ENCODE assay signal across 9 mouse cellular contexts in genomic region chr17:26066488-26067020, GRCm38 (mm10). TPM values are rescaled to one million over a fixed set of nuclear protein-coding genes. Genes with fewer than 3 reads are reported as not detected.
DNase-seq lines count a peak whose midpoint lies in the region; ATAC-seq and TF ChIP-seq lines count a peak whose summit lies in the region.
"Had no signal": no experiment of that assay in that cellular context is flagged by ENCODE, and none has a peak within 500 bp of the region (broad histone marks: within the 10 kb centered on the region; RNA-seq: fewer than 3 reads in every experiment).

No protein-coding gene starts in this region.

- H3K4me1 ChIP-seq in lung, embryonic 14.5 days (ENCODE audit: insufficient read depth): peaks cover 14% of the 10 kb centered on the region; the same call in 1 of the 2 replicates
- peaks cover 56% of the 10 kb centered on the region for H3K4me1 ChIP-seq in forebrain, embryonic 12.5 days
- peaks cover 16% of the 10 kb centered on the region for H3K4me1 ChIP-seq in intestine, postnatal 0 days (replicated peaks; ENCODE audit: control insufficient read depth, insufficient read depth, low read length)
- peaks cover 22% of the 10 kb centered on the region for H3K4me1 ChIP-seq in stomach, embryonic 14.5 days (ENCODE audit: control insufficient read depth, insufficient read depth, low read length)

- H3K27me3 ChIP-seq in lung, embryonic 14.5 days (ENCODE audit: insufficient read depth, low read length): no peaks in the 10 kb centered on the region
- H3K27me3 ChIP-seq in forebrain, embryonic 12.5 days: peaks cover 15% of the 10 kb centered on the region
- no peaks in the 10 kb centered on the region for H3K27me3 ChIP-seq in intestine, postnatal 0 days (replicated peaks; ENCODE audit: control insufficient read depth, insufficient read depth, low read length)
- no peaks in the 10 kb centered on the region for H3K27me3 ChIP-seq in stomach, embryonic 14.5 days (ENCODE audit: control insufficient read depth, insufficient read depth, low read length)

- no peak overlapping the region for H3K27ac ChIP-seq in lung, embryonic 14.5 days (ENCODE audit: low read depth)
- no peak overlapping the region for H3K27ac ChIP-seq in forebrain, embryonic 12.5 days
- H3K27ac ChIP-seq in intestine, postnatal 0 days (ENCODE audit: low read depth, low read length): no peak overlapping the region
- no peak overlapping the region for H3K27ac ChIP-seq in stomach, embryonic 14.5 days (ENCODE audit: low read length)

- H3K9me3 ChIP-seq in lung, embryonic 14.5 days (ENCODE audit: low read depth, low read length): no peaks in the 10 kb centered on the region
- no peaks in the 10 kb centered on the region for H3K9me3 ChIP-seq in forebrain, embryonic 12.5 days
- no peaks in the 10 kb centered on the region for H3K9me3 ChIP-seq in intestine, postnatal 0 days (ENCODE audit: control insufficient read depth)
- H3K9me3 ChIP-seq in stomach, embryonic 14.5 days (ENCODE audit: control insufficient read depth, low read depth, low read length): no peaks in the 10 kb centered on the region

- no peak for ATAC-seq in lung, embryonic 14.5 days (ENCODE audit: insufficient read depth)
- ATAC-seq in forebrain, embryonic 12.5 days (ENCODE audit: low FRiP score): no peak
- no peak for ATAC-seq in intestine, postnatal 0 days
- ATAC-seq in stomach, embryonic 14.5 days (ENCODE audit: insufficient number of reproducible peaks, insufficient read depth, low FRiP score, low read depth): no peak
- no peak for ATAC-seq in frontal cortex, adult (ENCODE audit: low TSS enrichment)

- 84% methylated on average over 7 of the region's 7 CpGs for WGBS in lung, embryonic 14.5 days
- 94% methylated on average over 7 of the region's 7 CpGs for WGBS in forebrain, embryonic 12.5 days
- WGBS in intestine, postnatal 0 days: 90% methylated on average over 7 of the region's 7 CpGs
- WGBS in stomach, embryonic 14.5 days: 95% methylated on average over 7 of the region's 7 CpGs

- peaks cover 17% of the 10 kb centered on the region; the same call in 1 of the 2 replicates for H3K36me3 ChIP-seq in lung, embryonic 14.5 days (ENCODE audit: insufficient read depth)
- H3K36me3 ChIP-seq in forebrain, embryonic 12.5 days (replicated peaks): peaks cover 33% of the 10 kb centered on the region
- H3K36me3 ChIP-seq in intestine, postnatal 0 days (ENCODE audit: control insufficient read depth, insufficient read depth): peaks cover 6% of the 10 kb centered on the region; the same call in 1 of the 2 replicates
- H3K36me3 ChIP-seq in stomach, embryonic 14.5 days (ENCODE audit: control insufficient read depth, insufficient read depth, low read length): peaks cover 4% of the 10 kb centered on the region; the same call in 1 of the 2 replicates

- DNase-seq in lung, embryonic 14.5 days: no peak
- DNase-seq in lung, postnatal 14 days: no peak
- no peak for DNase-seq in frontal cortex, postnatal 14 days (ENCODE audit: low spot score in 2 of 2)
- DNase-seq: cerebellum, adult 18-20 months; lung, postnatal 10 days had no signal

- H3K4me3 ChIP-seq in lung, embryonic 14.5 days (ENCODE audit: low read depth, low read length): peak overlapping the region; percentile 81
- peak overlapping the region; percentile 65 for H3K4me3 ChIP-seq in forebrain, embryonic 12.5 days (replicated peaks)
- no peak overlapping the region for H3K4me3 ChIP-seq in intestine, postnatal 0 days (ENCODE audit: low read depth, low read length)
- H3K4me3 ChIP-seq in stomach, embryonic 14.5 days (ENCODE audit: low read depth, low read length): peak overlapping the region; percentile 75

- no peak for TF ChIP-seq CTCF in lung, embryonic 14.5 days (IDR thresholded peaks at IDR 0.05; ENCODE audit: low read depth)
- TF ChIP-seq CTCF in intestine, postnatal 0 days (IDR thresholded peaks at IDR 0.05; ENCODE audit: low read depth): no peak

- H3K9ac ChIP-seq in lung, embryonic 14.5 days: no peak overlapping the region
- peak overlapping the region; percentile 90 for H3K9ac ChIP-seq in forebrain, embryonic 12.5 days
- H3K9ac ChIP-seq in intestine, postnatal 0 days (ENCODE audit: low read depth, low read length): no peak overlapping the region
- H3K9ac ChIP-seq in stomach, embryonic 14.5 days (replicated peaks; ENCODE audit: low read depth, low read length): no peak overlapping the region

- H3K4me2 ChIP-seq in lung, embryonic 14.5 days: peak overlapping the region; percentile 99
- peak overlapping the region; percentile 100 for H3K4me2 ChIP-seq in forebrain, embryonic 12.5 days
- H3K4me2 ChIP-seq in intestine, postnatal 0 days (replicated peaks; ENCODE audit: low read depth): peak overlapping the region; percentile 99
- peak overlapping the region; percentile 99 for H3K4me2 ChIP-seq in stomach, embryonic 14.5 days (replicated peaks; ENCODE audit: low read depth, low read length)

RNA-seq across cellular contexts. Expression of gene Rab11fip3, which starts 2.8 kb away (rescaled TPM):
- polyA plus RNA-seq in lung, embryonic 14.5 days (2014; fragmentation: Nextera tagmentation; extraction: Ambion mirVana): 15.2 and 15.3 TPM in 2 replicates
- 39.3 and 39.8 TPM in 2 replicates for polyA plus RNA-seq in forebrain, embryonic 12.5 days (2016; fragmentation: Nextera tagmentation; extraction: Ambion mirVana)
- polyA plus RNA-seq in intestine, postnatal 0 days (2015; fragmentation: Nextera tagmentation; extraction: Ambion mirVana): 32.3 and 37.5 TPM in 2 replicates
- 11.4 and 12.8 TPM in 2 replicates for polyA plus RNA-seq in stomach, embryonic 14.5 days (2014; fragmentation: Nextera tagmentation; extraction: Ambion mirVana)

RNA-seq across cellular contexts. Expression of gene Decr2, which starts 23.6 kb away (rescaled TPM):
- polyA plus RNA-seq in lung, embryonic 14.5 days (2014; fragmentation: Nextera tagmentation; extraction: Ambion mirVana): 24.9 and 25.0 TPM in 2 replicates
- 27.1 and 28.2 TPM in 2 replicates for polyA plus RNA-seq in forebrain, embryonic 12.5 days (2016; fragmentation: Nextera tagmentation; extraction: Ambion mirVana)
- 36.2 and 37.4 TPM in 2 replicates for polyA plus RNA-seq in intestine, postnatal 0 days (2015; fragmentation: Nextera tagmentation; extraction: Ambion mirVana)
- 34.9 and 40.4 TPM in 2 replicates for polyA plus RNA-seq in stomach, embryonic 14.5 days (2014; fragmentation: Nextera tagmentation; extraction: Ambion mirVana)

RNA-seq across cellular contexts. Expression of gene Nme4, which starts 28.8 kb away (rescaled TPM):
- 94.8 and 96.4 TPM in 2 replicates for polyA plus RNA-seq in lung, embryonic 14.5 days (2014; fragmentation: Nextera tagmentation; extraction: Ambion mirVana)
- 58.6 and 62.9 TPM in 2 replicates for polyA plus RNA-seq in forebrain, embryonic 12.5 days (2016; fragmentation: Nextera tagmentation; extraction: Ambion mirVana)
- polyA plus RNA-seq in intestine, postnatal 0 days (2015; fragmentation: Nextera tagmentation; extraction: Ambion mirVana): 18.5 and 20.4 TPM in 2 replicates
- 90.7 and 96.5 TPM in 2 replicates for polyA plus RNA-seq in stomach, embryonic 14.5 days (2014; fragmentation: Nextera tagmentation; extraction: Ambion mirVana)

RNA-seq across cellular contexts. Expression of gene Tmem8, which starts 46.5 kb away (rescaled TPM):
- 1.3 and 1.7 TPM in 2 replicates for polyA plus RNA-seq in lung, embryonic 14.5 days (2014; fragmentation: Nextera tagmentation; extraction: Ambion mirVana)
- 2.1 and 2.6 TPM in 2 replicates for polyA plus RNA-seq in forebrain, embryonic 12.5 days (2016; fragmentation: Nextera tagmentation; extraction: Ambion mirVana)
- polyA plus RNA-seq in intestine, postnatal 0 days (2015; fragmentation: Nextera tagmentation; extraction: Ambion mirVana): 26.5 TPM in 2 replicates
- 2.9 and 3.9 TPM in 2 replicates for polyA plus RNA-seq in stomach, embryonic 14.5 days (2014; fragmentation: Nextera tagmentation; extraction: Ambion mirVana)

RNA-seq across cellular contexts. Expression of gene Mrpl28, which starts 56.7 kb away (rescaled TPM):
- polyA plus RNA-seq in lung, embryonic 14.5 days (2014; fragmentation: Nextera tagmentation; extraction: Ambion mirVana): 210 and 217 TPM in 2 replicates
- polyA plus RNA-seq in forebrain, embryonic 12.5 days (2016; fragmentation: Nextera tagmentation; extraction: Ambion mirVana): 208 and 218 TPM in 2 replicates
- 142 and 143 TPM in 2 replicates for polyA plus RNA-seq in intestine, postnatal 0 days (2015; fragmentation: Nextera tagmentation; extraction: Ambion mirVana)
- polyA plus RNA-seq in stomach, embryonic 14.5 days (2014; fragmentation: Nextera tagmentation; extraction: Ambion mirVana): 214 and 221 TPM in 2 replicates
